Mouse (Mus musculus) 416B (cell line): Measurements from ENCODE around the gene Kifc3.
"Not testable (repeated sequence)": the region's sequence is repeated elsewhere in the genome, so short reads cannot be mapped to it uniquely, and the experiment has no call there.

Experiments
- DNase-seq: peaks from one replicate; pipeline ENCODE4 v3.0.0; 2011; ENCODE audit warnings: low read depth

Kifc3 gene

DNA sequence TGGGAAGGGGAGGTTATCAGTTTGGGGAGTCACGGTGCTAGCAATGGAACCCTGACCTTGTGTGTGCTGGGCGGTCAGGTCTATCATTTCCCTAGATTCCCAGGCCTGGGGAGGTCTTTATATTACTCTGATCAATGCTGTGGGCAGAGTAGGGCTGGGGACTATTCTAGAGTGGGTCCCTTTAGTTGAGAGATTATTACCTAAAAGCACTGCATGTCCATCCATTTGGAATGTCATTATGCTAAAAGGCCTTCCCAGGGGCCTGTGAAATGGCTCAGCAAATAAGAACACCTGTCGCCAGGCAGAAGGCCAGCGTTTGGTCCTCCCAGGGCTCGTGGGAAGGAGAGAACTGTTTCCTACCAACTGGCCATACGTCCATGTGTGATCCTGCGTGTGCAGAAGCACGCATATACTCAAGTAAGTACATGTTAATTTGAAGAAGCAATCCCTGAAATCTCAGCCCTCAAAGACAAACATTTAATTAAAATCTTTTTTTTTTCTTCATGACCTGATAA lies 499 bp downstream of the Kifc3 start:
- DNase-seq: no peak

DNA sequence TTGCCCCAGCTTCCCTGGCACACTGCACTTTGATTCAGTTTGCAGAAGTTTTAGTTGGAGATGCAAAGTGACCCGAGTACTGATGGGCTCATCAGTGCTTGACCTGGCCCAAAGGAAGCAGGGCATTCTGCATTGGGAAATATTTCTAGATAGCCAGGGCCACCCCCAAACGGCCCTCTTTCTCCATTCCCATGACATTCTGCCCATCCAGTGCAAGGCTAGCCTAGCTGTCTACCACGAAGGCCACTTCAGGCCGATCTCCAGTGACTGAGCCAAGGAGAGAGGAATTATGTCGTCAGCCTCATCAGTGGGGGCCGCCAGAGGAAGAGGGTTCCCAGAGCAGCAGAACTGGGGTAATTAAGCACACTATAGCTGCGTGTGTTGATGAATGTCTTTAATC lies 1.1 kb downstream of the Kifc3 start:
- no peak for DNase-seq

DNA sequence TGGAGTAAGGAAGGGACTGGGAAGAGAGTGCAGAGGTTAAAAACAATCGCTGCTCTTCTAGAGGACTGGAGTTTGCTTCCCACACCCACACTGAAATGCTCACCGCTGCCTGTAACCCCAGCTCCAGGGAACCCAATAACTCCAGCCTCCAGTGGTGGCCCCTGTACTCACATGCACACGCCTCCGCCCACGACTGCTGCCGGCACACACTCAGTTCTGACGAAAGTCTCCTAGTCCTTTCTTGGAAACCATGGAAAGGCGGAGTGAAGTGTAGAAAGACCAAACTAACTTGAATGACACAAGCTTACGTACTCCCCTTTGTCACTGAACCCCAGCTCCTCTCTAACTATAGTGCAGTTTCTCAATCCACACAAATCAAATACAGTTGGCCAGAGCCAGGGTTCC lies 2.6 kb downstream of the Kifc3 start:
- DNase-seq: no peak

DNA sequence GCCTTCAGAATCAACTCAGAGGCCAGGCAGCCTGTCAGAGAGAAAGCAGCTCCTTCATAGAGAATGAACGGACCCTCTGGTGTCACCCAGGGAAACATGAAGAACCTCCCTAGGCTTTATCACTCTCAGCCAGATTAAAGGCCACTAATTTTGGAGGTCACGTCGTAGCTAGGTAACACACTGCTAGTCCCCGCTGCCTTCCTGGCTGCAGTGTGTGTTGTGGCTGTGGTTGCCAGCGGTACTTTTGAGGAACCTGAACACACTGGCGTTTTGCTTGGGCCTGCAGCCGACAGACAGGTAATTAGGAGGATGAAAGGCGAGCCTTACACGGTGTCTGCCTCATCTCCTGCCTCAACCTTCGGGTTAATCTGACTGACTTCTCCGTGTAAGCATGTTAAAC lies 6.9 kb downstream of the Kifc3 start:
- DNase-seq: no peak

DNA sequence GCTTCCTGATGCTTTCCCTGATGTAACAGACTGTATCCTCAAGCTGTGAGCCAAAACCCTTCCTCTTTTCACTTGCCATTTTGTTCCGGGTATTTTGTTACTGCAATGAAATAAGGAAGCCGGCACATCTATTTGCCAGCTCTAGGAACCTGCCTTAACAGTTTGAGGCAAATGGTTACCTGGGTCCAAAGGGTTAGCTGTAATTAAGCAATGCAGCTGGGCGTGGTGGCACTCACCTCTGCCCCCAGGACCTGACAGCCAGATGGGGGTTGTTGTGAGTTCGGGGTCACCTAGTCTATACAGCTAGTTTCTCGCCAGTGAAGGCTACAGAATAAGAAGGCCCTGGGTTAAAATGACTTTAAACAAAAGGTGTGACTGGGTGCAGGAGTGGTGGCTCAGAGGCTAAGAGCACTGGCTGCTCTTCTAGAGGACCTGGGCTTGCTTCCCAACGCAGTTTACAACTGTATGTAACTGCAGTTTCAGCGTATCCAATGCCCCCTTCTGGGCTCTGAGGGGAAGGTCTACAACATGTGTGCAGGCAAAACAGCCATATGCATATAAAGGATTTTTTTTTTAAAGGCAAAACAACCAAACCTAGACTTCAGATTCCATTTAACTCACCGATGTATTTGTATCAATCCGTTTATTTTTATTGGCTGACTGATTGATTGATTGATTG lies 11.0 kb downstream of the Kifc3 start:
- DNase-seq: peak; percentile 34

DNA sequence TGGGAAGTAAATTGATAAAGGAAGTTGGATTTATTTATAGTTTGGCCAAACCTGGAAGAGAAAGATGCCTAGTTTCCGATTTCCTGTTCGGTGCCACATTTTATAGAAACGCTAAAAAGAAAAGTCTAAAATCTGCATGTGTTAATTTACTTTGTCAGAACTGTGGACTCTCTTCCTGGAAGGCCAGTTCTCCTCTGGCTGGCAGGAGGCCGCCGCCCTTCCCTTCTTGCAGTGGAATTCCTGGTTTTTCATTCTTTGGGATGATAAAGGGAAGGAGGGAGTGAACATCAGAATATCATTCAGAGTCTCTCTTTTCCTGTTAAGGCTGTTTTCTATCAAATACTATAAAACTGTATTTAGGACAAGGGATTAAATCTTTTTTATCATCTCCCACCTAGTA lies 15.0 kb downstream of the Kifc3 start:
- no peak for DNase-seq

DNA sequence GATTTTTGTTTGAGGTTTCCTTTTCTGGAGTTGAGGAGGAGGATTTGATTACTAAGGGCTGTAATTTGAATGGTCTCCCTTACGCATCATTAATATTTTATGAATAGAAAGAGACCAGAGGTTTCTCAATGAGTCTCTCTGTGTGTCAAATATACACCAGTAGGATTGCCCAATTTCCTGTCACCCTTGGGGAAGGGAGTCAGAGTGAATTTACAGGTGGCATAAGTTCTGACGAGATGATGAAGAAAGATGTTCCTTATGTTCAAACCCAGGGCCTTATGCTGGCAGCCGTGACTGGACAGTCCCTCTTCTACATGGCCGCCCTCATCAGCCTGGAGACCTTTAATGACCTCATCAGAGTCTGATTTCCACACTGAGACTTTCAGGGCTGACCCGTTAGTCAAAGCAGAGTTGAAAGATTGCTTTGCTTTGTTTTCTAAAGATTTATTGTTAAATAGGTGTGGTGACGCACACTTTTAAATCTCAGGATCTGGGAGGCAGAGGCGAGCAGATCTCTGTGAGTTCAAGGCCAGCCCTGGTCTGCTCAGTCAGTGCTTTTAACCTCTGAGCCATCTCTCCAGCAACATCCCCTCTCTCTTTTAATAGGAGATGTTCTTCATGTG lies 16.6 kb downstream of the Kifc3 start:
- peak; percentile 30 for DNase-seq

DNA sequence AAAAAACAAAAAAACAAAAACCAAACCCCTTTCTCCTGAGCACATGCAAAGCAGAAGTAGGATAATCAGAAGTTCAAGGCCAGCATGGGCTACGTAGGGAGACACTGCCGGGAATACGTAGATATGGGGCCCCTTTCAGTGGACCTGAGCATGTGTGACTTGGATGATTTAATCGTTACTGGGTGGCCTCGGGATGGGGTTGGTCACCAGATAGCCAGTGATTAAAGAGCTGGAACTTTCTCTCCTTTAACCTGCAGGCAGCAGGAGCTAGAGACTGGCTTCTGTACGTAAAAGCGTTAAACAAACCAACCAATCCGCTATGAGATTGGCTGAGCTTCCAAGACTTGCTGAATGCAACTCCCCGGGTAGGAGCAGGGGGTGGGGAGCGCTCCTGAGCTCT lies 17.5 kb downstream of the Kifc3 start:
- no peak for DNase-seq

DNA sequence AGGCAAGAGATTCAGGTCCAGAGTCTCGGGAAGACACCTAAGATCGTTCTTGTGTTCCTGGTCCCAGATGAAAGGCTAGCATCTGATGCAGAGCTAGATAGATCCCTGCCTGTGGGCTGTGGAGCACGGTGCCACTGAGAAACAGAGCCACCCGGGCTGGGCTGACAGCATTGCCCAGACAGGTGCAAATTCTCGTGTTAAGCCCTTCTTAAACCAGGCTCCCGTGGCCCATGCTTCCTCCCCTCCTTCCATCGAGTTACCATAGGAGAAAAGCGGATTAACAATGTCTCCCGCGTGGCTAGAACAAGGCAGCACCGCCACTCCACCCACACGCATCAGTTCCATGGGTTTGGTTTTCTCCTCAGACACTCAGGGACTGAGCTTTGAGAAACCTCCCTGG lies 18.4 kb downstream of the Kifc3 start:
- DNase-seq: no peak

DNA sequence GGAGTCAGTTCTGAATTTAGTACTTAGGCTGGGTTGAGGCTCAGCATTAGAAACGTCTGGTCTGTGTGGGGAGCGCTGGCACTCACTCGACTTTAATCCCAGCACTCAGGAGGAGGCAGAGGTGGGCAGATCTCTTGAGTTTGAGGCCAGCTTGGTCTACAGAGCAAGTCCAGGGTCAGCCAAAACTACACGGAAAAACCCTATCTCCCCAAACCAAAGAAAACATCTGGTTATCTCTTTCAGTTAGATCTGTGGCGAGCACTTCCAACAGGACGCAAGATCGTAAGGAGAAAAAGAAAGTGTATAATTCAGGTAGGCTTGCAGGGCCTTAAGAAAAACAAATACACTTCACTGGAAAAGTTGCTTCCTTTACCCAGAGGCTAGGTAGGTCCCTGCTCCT lies 20.8 kb downstream of the Kifc3 start:
- DNase-seq: no peak

DNA sequence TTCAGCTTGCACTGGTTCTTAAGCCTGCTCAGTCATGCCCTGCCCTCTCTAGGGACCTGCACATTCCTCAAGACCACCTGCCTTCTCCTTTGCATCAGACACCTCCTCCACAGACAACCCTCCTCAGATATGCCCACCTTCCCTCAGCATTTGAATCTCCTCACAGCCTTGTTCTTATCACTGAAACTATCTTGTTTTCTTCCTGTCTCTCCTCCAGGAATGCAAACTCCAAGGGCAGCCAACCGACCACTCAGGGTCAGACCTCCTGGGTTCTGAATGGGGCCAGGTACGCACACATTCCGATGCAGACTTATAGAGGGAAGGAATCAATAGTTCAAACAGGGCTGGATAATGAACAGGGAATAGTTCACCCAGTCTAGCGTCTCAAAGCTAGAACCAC lies 24.4 kb downstream of the Kifc3 start:
- no peak for DNase-seq

DNA sequence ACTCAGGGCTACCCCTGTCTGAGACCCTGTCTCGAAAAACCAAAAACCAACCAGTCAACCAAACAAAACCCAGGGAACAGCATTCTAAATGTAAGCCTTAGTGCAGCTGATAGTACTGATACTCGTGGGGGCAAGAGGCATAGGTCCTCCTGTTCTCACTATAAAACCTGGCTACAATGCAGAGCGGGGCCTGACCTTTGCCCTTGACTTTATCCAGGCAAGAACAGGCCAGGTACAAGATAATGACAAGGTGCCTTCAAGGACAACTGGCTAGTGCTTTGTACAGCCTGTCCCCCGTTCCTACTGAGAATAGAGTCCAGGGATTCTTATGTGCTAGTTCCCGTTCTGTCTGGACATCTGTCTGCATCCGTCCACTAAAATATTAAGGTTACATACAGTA lies 25.6 kb downstream of the Kifc3 start:
- no peak for DNase-seq

DNA sequence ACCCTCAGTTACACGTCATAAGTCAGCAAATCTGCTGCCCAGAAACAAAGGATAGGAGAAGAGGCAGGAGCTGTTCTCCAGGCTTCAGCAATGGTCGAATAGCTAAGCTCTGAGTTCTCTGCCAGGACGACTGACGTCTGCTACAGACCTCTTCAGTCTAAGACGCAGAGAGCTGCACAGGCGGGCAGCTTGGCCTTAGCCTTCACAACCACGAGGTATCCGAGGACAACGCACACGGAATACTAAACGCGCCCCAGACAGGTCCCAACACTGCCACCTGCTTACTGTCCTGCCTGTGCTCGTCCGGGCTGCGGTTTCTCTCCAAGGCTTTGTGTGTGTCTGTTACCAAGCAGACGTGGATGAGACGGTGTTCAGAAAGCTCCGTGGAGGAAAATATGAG lies 26.8 kb downstream of the Kifc3 start:
- DNase-seq: no peak

DNA sequence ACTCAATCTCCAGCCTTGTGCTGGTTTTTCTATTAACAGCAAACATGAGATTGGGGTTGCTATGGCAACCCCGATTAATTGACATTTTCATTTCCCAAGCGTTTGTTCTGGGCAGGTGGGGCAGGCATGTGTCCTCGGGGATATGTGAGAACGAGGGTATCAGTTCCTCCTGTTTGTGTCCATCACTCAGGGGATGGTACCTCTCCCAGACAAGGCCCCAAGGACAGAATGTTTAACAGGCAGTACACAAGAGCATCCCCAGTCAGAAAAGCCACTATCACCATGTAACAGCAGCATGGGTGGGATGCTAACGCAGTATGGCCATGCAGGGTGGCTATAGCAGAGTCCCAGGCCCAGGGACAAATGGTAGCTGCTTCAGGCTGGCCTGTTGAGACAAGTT lies 27.3 kb downstream of the Kifc3 start:
- DNase-seq: no peak

DNA sequence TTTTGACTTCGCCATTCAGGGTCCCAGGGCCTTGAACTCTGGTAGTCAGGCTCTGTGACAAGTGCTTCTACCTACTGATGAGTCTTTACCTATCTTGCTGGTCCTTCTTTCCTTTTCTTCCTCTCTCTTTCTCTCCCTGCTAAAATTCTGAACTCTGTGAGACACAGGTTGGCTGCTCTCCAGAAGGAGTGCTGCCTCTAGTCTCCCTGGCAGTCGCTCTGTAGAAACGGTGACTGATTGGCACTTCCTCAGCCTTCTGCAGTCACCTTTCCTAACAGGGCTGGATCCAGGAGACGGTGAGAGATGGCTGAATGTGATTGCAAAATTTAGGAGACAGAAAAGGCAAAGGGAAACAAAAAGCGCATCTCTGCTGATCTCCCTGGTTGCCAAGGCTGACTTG lies 30.2 kb downstream of the Kifc3 start:
- no peak for DNase-seq

DNA sequence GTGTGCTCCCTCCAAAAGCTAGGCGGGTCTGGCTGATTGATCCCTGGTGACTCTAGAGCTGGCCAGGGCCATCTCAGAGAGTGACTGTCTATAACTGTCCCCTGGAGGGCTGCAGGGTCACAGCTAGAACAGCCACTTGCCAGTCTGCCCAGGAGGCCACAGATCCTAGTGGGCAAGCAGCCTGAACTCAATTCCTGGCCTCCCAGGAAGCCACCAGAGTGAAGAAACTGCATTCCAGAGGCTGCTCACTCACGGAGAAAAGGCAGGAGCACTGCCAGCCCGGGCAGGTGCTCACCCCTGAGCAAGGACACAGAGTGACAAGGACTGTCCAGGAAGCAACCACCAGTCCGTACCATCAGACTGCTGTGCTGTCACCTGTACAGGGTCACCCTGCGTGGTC lies 34.9 kb downstream of the Kifc3 start:
- DNase-seq: no peak

DNA sequence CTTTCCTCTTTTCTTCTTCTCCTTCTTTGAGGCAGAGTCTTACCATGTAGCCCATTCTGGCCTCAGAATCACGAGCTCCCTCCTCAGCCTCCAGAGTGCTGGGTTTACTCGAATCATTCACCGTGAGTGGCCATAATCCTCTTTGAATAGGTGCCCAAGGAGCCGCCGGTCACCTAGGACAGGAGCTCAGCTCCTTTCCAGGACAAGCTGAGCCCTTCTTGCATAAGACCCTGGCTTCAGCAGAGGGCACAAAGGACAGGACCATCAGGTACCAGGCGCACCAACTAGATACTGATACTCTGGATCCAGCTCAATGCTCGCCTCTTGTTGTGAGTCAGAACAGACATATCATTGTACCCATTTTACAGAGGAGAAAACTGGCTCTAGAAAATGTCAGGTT lies 36.2 kb downstream of the Kifc3 start:
- DNase-seq: no peak

DNA sequence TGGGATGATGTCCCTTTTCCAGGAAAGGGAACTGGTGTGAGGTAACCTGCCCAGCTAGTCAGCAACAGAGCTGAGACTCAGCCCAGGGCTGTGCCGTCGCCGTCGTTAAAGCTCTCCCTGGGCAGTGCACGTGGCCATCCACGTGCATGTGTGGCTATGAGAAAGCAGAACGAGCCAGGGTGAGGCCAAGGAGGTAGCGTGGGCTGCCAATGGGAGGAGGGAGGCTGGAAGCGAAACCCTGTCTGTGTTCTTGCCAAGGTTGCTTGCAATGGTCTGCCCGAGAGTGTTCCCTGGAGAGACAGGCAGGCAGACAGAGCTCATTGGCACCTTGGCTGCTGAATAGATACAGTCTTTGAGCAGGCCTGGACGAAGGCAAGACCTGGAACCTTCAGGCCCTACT lies 36.7 kb downstream of the Kifc3 start:
- no peak for DNase-seq

DNA sequence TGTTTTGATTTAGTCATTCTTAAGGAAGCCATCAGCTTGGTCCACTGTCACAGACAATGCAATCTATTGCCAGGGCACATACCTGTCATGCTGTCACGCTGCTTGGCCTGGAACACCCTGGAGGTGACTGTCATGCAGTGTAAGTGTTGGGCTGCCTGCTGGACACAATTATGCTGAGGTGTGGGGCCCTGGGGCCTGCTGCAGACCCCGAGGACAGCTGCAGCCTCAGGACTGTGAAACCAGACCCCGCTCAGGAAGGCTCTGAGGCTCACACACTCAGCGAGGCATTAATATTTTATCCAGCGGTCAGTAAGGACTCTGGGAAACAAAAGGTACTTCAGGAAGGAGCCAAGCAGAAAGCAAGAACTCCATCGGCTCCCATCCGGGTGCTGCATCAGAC lies 38.1 kb downstream of the Kifc3 start:
- no peak for DNase-seq

DNA sequence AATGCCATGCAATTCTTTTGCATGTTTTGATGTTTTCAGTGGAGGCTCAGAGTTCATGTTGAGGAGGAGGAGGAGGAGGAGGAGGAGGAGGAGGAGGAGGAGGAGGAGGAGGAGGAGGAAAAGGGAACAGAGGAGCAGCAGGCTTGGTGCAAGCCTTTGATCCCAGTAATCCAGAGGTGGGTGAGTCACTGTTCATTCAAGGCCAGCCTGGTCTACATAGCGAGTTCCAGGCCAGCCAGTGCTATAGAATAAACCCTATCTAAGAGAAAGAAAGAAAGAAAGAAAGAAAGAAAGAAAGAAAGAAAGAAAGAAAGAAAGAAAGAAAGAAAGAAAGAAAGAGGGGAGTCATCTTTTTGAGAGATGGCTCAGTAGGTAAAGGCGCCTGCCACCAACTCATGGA lies 38.6 kb downstream of the Kifc3 start:
- DNase-seq: not testable (repeated sequence)

DNA sequence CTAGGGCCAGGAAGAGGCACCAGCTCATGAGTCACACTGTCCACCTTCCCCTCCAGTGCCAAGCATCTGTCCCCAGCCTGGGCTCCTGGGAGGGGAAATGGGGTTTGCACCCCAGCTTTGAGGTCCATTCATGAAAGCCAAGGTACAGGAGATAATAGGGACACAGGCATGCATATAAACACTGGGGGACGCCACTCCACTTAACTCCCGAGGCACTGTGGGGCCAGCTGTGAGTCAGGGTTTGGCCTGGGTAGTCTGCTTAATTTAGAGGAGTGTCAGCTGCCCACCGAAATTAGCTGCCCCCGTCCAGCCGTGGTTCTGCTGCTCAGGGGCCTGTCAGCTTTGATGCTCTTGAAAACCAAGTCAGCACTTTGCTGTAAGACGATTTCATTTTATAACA lies 39.8 kb downstream of the Kifc3 start:
- DNase-seq: no peak

DNA sequence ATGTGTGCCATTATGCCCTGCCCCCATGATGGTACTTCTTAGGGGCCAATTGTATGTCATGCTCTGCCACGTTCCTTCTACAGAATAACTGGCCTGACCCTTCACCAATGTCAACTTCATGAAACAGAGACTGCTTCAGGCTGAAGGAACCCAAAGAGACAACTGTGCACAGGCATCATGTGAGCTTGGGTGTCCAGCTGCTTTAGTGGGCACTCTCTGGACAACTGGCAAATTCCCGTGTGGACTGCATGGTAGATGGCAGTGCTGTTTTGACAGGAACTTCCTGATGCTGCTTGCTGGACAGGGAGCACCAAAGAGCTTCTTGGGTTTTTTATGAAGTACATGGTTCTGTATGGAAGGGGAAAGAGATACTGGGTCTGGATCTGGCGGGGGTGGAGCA lies 43.3 kb downstream of the Kifc3 start:
- DNase-seq: no peak

DNA sequence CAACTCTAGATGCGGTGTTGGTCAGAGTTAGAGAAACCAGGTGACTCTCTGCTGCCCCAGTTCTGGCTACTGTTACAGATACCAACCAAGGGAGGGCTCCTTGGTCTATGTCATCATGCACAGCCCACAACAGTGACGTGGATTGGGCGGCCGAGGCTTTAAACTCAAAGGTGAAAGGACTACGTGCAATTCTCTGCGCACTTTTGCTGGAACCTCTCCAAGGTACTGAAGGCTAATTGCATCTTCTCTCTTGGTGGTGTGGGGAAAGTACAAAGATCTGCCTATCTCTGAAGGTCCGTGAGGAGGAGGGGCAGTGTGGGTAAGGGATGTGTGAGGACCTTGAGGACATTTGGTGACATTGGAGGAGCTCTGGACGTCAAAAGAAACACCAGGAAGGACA lies 44.0 kb downstream of the Kifc3 start:
- DNase-seq: no peak

DNA sequence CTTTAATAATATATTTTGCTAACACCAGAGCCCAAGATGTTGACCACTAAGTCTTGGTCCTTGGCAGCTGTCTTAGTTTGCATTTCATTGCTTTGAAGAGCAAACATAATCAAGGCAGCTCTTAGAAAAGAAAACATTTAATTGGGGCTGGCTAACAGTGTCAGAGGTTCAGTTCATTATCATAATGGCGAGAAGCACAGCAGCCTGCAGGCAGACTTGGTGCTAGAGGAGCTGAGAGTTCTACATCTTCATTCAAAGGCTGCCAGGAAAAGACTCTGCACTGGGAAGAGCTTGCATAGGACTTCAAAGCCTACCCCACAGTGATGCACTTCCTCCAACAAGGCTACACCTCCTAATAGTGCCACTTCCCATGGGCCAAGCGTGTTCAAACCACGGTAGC lies 45.5 kb downstream of the Kifc3 start:
- no peak for DNase-seq
